Mouse (Mus musculus) megakaryocyte, embryonic 14.5 days (primary cell): ENCODE results near the gene Ppp1r14c.

Source experiments
- FLI1 ChIP-seq: IDR thresholded peaks from 2 replicates; pipeline ENCODE4 v1.6.1; 2012; ENCODE audit warnings: low read length, inconsistent platforms, mixed read lengths
- GATA1 ChIP-seq: IDR thresholded peaks from 3 replicates; pipeline ENCODE4 v1.6.1; 2012; ENCODE audit warnings: mixed read lengths, low read length, inconsistent platforms, borderline replicate concordance

DNA sequence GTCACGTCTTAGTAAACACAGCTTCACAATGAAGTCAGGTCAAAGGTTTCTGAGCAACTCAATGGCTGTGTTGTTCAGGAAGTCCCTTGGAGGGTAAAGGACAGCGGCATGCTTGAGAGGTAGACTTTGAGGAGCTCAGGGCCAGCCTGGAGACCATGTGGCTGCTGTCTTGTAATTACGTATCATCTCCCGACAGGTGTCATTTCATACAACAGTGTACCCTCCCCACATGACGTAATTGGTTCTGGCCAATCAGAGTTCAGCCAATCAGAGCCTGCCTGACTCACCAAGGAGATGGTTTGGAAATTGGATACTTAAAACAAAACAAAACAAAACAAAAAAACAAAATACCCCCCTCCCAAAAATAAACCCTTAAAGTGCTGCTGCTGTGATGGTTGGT is 20.2 kb upstream of the Ppp1r14c start:
- no peak for TF ChIP-seq GATA1
- TF ChIP-seq FLI1, result no peak
